Mouse (Mus musculus) yolk sac, embryonic 10.5 days (tissue): ENCODE measurements around the gene Fgfr2.
"Not testable (repeated sequence)": the region's sequence is repeated elsewhere in the genome, so short reads cannot be mapped to it uniquely, and the experiment has no call there.

Source experiments
- DNase-seq: peaks from one replicate; pipeline ENCODE4 v3.0.0-alpha.2; 2017; ENCODE audit warnings: low spot score

Fgfr2 gene

DNA sequence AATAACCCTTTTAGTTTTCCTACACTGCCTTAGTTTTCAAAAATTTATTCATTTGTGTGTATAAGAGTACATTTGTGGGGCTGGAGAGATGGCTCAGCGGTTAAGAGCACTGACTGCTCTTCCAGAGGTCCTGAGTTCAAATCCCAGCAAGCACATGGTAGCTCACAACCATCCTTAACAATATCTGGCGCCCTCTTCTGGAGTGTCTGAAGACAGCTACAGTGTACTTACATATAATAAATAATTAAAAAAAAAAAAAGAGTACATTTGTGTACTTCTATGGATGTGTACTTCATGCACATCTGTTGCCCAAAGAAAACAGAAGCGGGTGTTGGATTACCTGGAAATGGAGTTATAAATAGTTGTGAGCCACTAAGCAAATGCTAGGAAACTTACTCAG, 2644.1 kb downstream of the Fgfr2 start:
- DNase-seq: not testable (repeated sequence)

GRCm38 (mm10) chr7:130475970-130476369, 2647.2 kb downstream of the Fgfr2 start:
- DNase-seq: no peak

GRCm38 (mm10) chr7:130473881-130474280, 2649.3 kb downstream of the Fgfr2 start:
- DNase-seq: no peak

- DNase-seq: no peak
Observed at GRCm38 (mm10) chr7:130472683-130473082, 2650.5 kb downstream of the Fgfr2 start.

GRCm38 (mm10) chr7:130471045-130471444, 2652.1 kb downstream of the Fgfr2 start:
- no peak for DNase-seq

DNA sequence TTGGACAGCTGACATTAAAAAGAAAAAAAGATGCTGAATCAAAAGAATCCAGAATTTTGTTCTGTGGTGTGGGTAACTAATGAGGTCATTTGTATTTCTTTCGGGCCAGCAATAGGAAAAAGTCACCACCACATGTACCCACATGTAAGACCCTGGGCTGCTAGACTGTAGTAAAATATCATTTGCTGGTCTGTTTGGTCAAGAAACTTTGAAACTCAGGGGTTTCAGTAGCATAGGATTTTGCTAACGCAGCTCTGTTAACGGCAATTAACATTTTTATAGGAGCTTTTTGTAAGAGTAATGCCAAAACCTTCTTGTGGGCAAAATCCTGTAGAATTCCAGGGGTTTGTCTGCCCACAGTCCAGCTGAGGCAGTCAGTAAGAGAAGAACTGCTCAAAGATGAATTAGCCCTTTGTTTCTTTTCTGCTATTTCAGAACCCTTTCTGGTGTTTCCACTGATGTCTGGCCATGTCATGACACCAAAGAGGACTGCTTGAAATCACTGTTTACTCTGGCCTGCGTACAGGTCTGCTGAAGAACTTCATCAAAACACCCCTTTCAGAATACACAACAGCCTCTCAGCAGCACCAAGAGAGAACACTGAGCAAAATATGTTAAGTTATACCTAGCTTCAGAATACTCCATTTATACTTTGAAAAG, 2667.4 kb downstream of the Fgfr2 start:
- no peak for DNase-seq

DNA sequence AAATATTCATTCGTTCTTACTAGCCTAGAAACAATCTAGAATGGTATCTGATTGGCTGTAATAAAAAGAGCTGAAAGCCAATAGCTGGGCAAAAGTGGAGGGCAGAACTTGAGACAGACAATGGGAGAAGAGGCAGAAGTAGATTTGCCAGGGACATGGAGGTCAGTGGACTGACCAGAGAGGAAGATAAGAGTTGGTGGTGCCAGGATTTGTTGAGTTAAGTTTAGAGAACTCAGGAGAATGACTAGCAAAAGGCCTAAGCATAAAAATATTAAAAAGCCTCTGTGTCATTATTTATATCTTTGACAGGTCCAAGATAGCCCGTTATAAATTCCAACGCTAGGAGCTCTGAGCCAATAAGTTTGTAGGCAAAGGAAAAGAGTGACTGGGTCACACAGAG, 2668.9 kb downstream of the Fgfr2 start:
- no peak for DNase-seq

GRCm38 (mm10) chr7:130435776-130436175, 2687.4 kb downstream of the Fgfr2 start:
- DNase-seq: no peak

DNA sequence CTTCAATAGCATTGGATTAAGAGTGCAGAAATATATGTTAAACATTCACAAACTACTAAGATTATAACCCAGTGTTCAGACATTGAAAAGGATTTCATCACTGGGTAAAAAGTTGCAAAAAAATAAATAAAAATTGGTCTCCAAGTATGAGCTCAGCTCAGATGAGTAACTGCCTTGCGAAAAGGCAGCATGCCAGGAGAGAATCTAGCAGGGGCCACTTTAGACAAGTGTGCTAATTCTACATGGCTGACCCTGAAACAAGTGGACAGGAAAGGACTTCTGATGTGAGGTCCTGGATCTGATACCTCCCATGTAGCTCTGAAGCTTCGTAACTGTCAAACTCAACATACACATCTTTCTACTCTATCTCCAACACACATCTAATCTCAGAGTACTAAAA, 2691.0 kb downstream of the Fgfr2 start:
- DNase-seq: no peak

DNA sequence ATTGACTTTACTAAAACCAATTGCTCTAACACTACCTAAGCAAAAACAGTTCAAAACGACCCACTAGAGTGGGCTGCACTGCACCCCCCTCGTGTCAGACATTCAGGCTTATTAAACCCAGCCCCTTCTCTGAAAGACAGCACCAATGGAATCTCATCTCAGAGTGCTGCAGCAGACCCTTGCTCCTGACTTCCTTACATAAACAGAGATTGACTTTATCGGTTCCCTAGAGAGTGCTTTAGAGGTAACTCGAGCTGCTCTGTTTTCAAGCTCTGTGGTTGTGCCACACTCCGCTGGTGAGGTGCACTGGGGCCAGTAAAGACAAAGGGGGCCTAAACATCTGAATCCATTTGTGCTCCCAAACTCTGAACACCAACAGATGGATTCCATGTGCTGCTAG, 2696.6 kb downstream of the Fgfr2 start:
- DNase-seq: peak; percentile 51

- no peak for DNase-seq
Observed at GRCm38 (mm10) chr7:130425991-130426390, 2697.2 kb downstream of the Fgfr2 start.

- DNase-seq: no peak
Observed at GRCm38 (mm10) chr7:130419961-130420360, 2703.2 kb downstream of the Fgfr2 start.

DNA sequence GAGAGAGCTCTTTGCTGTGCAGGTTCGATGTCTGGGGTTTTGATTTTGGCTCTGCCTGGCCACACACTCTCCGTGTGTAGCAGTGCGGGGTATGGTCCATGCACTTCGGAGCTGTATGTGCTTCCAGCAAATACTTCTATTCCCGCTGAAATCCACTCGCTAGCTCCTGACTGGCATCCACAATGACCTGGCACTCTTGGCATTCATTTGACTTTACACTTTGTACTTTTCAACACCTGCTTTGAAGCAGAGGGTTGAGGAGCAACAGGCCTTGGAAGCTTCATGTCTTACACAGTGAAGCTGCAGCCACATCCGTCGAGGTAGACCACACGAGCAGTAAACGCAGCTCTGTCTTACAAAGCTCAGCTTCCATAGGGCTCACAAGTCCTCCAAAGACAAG, 2715.5 kb downstream of the Fgfr2 start:
- DNase-seq: no peak

GRCm38 (mm10) chr7:130403346-130403745, 2719.8 kb downstream of the Fgfr2 start:
- no peak for DNase-seq

DNA sequence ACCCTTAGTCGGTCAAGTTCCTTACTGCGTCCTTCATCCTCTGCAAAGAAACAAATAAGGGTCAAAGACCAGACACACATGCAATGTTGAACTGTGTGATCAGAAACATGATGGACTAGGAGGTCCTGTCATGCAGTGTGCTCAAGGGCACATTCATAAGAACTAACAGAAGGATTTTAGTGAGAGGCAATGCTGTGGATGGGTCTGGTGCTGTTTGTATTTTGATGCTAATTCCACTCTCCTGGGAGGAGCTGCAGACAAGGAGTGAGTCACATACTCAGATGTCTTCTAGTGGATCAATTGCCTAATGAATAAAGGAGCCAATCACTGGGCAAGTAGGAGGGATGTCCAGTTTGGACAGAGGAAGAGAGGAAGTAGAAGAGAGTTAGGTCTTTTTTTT, 2728.5 kb downstream of the Fgfr2 start:
- no peak for DNase-seq

- DNase-seq: not testable (repeated sequence)
Observed at GRCm38 (mm10) chr7:130390060-130390459, 2733.1 kb downstream of the Fgfr2 start.

DNA sequence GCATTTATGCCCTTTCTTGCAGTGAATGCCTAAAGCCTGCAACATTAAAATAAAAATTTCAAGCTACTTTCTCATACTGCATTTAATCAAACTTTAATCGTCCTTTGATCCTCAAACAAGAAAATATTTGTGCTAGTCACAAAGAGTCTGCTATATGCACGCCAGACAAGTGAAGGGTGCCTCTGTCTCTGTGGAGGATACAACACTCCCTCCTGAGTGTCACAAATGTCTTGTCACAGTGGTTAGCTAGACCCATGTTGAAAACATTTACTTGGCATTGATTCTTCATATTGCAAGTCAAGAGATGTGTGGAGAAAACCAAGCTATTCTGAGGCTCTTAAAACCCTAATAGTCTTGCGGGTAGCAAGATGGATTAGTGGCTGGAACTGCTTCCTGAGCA, 2736.8 kb downstream of the Fgfr2 start:
- no peak for DNase-seq

GRCm38 (mm10) chr7:130385732-130386294, 2737.3 kb downstream of the Fgfr2 start:
- DNase-seq: no peak

DNA sequence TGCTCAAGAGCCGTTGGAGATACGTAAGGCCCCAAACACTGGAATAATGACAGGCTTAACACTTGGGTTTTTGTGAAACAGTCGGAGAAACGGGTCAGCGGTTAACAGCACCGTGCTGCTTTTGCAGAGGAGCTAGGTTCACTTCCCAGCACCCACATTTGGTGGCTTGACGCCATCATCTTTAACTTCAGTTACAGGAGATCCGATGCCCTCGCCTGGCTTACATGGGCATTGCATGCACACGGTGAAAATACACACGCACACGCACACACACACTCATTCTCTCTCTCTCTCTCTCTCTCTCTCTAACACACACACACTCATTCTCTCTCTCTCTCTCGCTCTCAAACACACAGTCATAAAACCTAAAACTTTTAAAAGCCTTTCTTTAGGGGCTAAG, 2741.0 kb downstream of the Fgfr2 start:
- DNase-seq: no peak

- no peak for DNase-seq
Observed at GRCm38 (mm10) chr7:130381387-130381951, 2741.7 kb downstream of the Fgfr2 start.

DNA sequence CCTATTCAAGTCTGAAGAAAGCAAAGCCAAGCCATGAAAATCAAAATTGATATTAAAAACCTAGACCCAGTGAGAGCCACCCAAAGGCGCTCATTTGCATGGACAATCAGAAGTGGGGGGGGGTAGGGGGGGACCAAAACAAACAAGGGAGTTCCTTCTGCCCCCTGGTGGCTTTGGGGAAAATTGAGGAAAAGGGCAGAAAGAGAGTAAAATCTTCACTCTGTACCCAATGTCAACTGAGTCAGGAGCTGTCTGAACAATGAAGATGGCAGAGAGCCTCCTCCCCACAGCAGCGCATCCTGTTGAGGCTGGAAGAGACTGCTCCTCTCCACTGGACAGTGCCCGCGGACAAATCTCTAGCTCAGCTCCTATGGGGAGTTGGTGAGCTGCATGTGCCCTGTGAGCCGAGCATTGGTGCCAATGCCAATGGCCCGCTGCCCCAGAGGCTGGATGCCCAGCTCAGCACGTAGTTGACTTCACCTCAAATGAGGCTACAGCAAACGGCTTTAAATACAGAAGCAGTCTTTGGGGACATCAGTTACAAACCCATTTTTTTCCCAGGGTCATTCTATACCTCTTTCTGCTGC, 2742.3 kb downstream of the Fgfr2 start:
- DNase-seq: no peak

GRCm38 (mm10) chr7:130380367-130380766, 2742.8 kb downstream of the Fgfr2 start:
- DNase-seq: no peak

- DNase-seq: no peak
Observed at GRCm38 (mm10) chr7:130379886-130380285, 2743.3 kb downstream of the Fgfr2 start.
